Mouse (Mus musculus) ES-CJ7 (cell line): ENCODE data around the gene Anapc15.
A peak's percentile ranks its signal among the peaks of the same experiment; 100 is the strongest.

Source experiments
- DNase-seq: peaks from one replicate; pipeline ENCODE4 v3.0.0; 2011; ENCODE audit warnings: low read depth, low spot score

Anapc15 gene

DNA sequence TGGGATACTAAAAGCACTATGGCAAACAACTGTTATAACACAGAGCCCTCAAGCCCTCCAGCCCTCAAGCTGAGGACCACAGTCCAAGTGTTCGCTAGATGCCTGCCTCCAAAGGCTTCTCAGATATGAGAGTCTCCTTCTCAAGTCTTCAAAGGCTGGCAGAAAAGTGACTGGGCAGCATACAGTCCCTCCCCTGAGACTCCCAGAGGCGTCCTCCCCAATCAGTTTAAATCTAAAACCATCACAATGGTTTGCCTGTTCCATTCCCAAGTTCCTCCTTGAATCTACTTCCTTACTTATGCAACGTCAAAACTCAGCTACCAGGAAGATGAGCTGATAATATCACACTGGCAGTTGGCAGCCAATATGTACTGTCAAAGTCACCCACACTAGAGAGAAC is at the start of gene Anapc15:
Gene Anapc15 (plus strand): TSS at position 301 of the 400 bp plus-strand sequence.
- no peak for DNase-seq

DNA sequence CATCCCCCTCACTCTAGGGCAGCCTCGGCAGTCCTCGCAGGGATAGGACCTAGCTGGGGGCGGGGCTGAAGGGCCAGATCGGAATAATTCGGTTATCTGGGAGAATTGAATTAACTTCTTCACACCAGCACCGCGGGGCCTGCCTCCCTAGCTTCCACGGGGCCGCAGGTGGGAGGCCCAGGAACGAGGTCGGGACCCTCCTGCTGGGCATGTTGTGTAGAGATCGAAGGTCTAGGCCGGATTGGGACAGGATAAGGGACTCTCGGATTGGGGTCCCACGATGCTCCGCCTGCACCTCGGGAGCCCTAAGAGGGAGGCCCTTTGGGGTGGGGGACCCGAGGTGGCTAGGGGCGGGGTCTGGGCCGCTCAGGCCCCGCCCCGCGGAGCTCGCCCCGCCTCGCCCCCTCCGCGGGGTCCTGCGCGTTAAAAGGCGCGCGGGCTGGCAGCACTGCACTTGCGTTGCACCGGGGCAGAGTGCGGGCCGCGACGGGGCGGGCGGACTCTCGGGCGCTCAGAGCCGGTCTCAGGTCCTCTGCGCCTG is 45.6 kb upstream of the Anapc15 start, which contains the start of gene Phox2a:
Gene Phox2a (plus strand): TSS at position 453 of the 541 bp plus-strand sequence.
- DNase-seq: peak; percentile 34

DNA sequence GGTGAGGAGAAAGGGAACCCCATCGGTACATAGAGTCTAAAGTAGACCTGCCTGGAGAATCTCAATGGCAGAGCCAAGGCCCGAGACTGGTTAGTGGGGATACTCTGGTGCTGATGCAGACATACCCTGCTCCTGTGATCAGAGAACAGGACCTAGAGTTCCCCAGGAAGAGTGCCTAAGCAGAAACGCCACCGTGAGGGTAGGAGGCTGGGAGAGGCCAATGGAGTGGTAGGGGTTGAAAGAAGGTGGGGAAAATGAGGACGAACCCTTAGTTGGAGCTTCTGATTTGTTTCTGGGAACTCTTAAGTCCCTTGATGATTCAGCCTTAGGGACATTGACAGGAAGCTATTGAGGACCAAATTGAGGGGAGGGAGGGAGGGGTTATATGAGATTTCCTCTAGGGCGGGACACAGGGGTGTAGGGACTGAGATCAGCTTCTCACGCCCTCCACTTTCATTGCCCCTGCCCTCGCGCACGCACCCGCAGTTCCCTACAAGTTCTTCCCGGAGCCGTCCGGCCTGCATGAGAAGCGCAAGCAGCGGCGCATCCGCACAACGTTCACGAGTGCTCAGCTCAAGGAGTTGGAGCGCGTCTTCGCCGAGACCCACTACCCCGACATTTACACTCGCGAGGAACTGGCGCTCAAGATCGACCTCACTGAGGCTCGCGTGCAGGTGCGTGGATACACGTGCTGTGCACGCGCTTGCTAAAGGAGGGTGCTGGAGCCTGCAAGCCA is 43.1 kb upstream of the Anapc15 start:
- peak; percentile 53 for DNase-seq

DNA sequence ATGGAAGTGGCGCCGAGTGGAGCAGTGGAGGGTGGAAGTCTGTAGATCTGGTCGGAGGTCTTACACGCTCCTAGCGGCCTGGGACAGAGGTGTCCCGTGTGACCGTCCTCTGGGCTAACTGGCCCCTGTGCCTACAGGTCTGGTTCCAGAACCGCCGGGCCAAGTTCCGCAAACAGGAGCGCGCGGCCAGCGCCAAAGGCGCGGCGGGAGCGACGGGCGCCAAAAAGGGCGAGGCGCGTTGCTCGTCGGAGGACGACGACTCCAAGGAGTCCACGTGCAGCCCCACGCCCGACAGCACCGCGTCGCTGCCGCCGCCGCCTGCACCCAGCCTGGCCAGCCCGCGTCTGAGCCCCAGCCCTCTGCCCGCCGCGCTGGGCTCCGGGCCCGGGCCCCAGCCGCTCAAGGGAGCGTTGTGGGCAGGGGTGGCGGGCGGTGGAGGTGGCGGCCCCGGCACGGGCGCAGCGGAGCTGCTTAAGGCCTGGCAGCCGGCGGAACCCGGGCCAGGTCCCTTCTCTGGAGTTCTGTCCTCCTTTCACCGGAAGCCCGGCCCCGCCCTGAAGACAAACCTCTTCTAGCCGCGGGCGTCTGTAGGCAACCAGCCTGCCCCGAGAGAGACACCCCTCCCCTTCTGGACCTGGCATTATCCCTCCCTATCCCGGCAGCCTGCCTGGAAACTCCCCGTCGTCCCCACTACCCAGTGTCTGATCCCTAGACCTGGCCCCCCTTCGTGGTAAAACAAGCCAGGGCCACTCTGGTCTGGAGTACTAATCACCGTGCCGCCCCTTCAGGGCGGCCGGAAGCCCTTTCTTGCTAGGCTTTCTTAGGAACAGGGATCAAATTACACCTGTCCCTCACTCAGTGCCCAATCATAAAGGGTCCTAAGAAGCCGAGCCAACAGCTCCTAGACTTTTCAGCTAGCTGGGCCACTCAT is 41.7 kb upstream of the Anapc15 start:
- peak; percentile 79 for DNase-seq

DNA sequence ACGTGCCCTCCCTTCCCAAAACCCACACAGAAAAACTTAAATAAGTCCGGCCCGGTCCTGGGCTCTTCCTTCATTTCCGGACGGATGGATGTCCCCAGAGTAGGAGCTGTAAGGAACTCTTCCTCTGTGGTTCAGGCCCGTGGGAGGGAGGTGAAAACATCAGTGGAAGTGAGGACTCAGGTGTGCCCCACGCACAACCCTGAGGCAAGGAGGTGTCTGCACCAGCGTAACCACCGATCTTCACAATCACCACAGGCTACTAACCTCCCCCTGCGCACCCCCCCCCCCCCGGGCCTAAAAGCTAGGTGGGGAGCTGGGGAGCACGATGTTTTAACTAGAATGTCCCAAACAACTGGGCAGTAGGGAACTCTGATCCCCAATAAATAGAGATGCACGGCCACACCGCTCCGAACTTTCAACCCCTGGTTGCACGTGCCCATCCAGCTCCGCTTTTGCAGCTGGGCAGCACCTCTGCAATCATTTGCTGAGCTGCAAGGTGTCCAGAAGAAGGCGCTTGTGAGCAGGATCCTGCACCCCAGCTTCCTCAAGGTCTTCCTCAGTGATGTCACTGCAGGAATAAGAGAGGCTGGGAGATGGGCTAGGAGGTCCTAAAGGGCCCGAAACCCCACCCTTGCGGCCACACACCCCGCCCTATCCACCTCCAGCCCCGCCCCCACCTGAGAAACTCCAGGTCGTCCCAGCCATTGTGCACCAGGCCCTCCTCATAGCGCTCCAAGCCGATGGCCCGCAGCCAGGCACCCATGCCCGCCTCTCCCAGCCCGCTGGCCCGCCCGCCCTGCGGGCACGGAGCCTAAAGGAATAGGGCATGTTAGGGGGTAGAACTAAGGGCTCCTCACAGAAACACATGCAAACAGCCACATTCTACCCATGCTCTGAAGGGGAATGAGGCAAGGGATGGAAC is 40.4 kb upstream of the Anapc15 start:
- DNase-seq: peak; percentile 93

DNA sequence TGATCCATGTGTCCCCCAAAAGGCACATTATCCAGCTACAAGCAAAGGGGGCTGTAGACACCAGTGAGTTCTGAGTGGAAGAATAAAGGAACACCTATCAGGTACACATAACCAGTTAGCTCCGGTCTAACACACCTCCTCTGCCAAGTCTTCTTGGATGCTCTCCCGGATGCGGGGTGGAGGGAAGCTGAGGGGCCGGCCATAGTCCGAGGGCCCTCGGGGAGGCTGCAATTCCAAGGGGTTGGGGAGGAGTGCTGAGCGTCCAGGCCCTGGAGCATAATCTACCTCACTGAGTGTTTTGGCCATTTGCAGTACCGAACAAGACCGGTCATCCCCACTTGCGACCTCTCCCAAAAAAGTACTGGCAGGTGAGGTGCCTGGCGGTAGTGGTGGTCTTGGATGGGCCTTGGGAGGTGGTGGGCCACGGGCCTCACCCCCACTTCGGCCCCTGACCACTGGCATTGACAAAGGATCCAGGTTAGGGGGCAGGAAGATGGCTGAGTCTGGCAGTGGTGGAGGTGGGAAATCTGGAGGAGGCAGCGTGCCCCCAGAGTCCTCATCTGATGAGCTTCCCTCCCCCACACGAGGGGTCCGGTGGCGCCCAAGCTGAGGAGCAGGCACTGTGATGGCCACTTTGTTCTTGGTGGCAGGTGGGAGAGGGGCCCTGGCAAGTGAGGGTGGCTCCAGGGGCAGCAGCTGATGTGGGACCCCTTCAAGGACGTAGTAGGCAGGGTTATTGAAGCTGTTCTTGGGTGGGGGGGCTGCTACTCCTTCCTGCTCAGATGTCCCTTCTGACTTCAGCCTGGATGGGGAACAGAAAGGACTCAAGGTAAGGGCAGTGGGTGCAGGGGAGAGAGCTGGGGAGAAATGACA is 39.5 kb upstream of the Anapc15 start:
- DNase-seq: no peak

DNA sequence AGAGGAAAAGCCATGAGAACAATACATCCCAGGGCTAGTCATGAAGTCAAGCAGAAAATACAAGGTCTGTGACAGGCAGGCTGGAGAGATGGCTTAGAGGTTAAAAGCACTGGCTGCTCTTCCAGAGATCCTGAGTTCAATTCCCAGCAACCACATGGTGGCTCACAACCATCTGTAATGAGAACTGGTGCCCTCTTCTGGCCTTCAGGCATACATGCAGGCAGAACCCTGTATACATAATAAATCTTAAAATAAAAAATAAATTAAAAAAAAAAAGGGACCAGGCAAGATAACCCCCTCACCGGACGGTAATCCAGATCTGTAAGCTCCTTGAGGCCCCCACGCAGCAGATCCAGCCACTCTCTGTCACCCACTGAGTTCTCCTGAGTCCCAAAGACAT is 33.1 kb upstream of the Anapc15 start:
- no peak for DNase-seq

DNA sequence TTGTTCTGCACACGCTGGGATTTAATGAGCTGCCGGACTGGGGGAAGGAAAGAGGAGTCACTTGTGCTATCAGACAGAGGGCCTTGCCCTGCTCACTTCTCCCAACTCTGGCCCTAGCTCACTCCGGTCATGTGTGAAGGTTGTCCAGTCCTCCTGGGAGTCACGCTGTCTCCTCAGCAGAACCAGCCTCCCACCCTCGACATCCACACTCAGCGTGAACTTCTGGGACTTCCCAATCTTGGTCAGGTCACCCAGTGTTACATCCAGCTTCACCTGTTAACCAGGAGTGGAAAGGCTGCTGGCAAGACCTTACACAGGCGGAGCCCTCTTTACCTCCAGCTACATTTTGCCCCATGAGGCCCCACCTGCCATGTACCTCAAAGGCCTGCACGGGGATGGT is 32.1 kb upstream of the Anapc15 start:
- no peak for DNase-seq

DNA sequence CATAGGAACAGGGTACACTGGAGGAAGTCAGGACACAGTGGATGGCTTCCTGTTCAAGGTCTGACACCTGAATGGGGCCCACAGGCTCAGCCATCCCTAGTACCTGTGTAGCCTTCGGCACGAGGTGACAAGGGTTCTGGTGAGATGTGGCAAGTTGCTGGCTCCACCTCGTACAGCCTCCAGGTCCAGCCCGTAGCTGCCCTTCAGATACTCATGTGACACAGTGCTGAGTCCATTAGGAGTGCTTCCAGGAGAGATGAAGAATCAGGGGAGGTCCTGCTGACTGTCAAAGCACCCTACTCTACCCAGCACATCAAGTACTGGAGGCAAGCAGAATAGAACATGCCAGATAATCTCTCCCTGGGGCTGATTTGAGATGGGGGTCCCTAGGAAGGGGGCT is 31.1 kb upstream of the Anapc15 start:
- no peak for DNase-seq

DNA sequence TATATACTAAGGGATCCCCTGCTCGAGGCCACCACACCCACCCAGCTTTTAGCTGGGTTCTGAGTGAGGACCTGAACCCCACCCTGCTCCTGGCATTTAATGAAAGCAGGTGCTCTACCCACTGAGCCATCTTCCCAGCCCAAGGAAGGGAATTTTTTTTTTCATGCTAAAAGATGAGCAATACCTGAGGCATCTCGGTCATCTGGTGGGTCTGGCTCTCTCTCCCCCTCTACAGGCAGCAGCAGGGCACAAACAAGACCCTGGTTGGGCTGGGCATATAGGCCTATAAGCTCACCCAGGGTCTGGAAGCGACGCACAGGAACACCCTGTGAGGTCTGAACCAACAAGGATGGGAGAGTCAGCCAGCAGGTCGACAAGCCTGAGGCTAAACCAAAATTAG is 30.2 kb upstream of the Anapc15 start:
- peak; percentile 67 for DNase-seq

DNA sequence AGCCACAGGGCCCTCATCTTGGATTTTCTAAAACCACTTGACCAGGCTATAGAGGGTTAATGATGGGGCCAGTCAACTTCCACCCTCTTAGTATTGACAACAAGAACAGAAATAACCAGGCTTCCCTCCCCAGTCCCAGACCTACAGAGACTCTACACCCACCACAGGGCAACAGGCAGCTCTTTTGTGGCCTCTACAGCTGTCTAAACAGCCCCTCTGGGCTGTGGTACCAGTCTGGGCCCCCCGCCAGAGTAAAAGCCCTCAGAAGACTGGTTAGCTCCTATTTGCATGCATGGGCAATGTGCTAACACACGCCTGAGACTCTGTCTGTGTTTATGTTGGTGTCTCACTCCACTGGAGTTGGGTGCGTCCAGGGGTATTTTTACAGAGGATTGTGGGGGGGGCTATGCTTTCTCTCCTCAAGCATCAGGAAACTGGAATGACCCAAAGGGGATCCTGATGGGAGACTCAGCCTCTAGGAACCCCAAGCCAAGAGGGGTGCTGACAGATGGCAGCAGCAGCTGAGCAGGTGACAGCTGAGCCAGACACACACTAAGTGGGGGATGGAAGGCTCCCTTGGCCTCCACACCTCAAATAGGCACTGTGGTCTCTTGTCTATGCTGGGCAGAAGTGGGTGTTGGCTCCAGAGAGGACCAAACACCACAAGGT is 29.5 kb upstream of the Anapc15 start:
- DNase-seq: no peak

DNA sequence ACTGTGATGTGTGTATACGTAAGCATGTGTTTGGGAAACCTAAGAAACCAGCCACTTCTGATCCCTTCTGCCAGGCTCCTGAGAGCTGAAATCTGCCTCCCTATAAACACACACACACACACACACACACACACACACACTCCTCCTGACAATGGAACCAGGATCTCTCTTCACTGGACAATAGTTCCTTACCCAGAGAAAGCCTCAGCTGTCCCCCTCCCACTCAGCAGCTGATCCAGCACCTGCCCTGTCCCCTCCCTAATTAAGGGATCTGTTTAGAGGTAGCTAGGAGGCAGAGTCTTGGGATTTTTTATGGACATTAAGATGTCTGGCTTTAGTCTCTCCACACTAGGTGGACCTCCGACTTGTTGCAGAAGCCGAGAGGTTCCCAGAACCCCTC is 28.6 kb upstream of the Anapc15 start:
- DNase-seq: no peak

DNA sequence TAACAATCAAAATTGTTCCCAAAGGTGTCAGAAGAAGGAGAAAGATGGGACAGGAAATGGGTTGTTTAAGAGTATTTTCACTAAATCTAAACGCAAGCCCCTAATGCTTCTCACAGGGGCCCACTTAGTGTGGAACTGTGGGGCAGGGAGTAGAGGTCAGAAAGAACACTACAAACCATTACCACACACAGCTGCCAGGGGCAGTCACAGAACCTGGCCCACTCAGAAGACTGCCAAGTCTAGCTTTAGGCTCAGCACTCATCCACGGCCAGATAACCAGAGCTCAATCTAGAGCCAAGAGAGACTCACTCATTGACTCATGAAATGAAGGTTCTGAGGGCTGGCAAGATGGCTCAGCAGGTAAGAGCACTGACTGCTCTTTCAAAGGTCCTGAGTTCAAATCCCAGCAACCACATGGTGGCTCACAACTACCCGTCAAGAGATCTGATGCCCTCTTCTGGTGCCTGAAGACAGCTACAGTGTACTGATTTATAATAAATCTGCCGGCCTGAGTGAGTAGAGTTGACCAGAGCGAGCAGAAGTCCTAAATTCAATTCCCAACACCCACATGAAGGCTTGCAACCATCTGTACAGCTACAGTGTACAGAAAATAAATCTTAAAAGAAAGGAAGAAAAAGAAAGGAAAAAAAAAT is 27.9 kb upstream of the Anapc15 start:
- no peak for DNase-seq

DNA sequence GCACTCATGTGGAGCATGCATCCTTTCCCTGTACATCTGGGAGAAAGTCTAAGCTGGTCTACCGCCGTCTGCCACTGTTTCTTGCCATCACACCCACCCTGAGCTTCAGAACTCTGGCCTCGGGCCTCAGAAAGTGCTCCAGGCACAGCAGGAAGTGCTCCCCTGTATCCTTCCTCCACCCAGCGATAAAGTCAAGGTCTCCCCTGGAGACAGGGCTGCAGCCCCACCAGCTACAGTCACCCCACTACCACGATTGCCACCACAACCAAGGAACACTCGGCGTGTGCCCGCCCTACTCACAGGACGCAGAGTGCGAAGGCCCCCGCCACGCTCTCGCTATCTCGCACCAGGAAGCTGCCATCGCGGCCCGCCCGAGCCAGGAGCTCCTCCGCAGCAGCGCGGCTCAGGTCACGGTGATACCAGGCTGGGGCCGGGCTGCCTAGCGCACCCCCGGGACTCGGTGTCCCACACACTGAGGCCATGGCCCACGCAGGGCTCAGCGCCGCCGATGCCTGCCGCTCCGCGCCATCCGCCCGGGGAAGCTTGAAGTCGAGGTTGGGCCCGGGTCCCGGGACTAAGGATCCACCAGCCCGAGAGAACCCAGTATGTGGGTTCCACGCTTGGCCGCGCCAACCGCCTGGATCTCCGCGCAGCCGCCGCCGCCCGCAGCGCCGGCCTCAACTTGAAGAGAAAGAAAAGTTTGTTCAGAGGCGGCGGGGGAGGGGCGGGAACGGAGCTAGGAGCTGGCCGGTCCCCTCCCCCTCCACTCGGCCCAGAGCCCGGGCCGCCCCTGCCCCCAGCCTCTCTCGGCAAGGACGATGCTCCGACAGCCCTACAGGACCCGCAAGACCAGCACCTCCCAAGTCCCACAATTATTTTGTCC is 27.0 kb upstream of the Anapc15 start:
- DNase-seq: peak; percentile 51

DNA sequence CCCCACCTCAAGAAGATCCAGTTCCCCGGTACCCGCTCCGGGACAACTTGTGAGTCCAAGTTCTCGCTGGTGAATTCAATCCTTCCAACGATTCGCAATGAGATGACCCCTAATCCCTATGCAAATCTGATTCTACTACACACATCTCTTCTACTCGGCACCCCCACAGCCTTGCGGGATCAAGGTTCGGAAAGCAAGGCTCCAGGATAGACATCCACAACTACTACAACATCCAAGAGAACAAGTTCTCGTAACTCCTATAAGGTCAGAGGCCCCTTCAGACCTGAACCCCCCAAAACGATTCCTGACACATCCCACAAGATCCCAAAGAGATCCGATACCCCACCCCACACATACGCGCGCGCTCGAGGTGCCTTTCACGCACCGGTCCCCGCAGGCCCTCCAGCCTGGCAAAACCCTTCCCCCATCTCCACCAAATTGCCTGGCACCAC is 26.3 kb upstream of the Anapc15 start:
- peak; percentile 27 for DNase-seq

DNA sequence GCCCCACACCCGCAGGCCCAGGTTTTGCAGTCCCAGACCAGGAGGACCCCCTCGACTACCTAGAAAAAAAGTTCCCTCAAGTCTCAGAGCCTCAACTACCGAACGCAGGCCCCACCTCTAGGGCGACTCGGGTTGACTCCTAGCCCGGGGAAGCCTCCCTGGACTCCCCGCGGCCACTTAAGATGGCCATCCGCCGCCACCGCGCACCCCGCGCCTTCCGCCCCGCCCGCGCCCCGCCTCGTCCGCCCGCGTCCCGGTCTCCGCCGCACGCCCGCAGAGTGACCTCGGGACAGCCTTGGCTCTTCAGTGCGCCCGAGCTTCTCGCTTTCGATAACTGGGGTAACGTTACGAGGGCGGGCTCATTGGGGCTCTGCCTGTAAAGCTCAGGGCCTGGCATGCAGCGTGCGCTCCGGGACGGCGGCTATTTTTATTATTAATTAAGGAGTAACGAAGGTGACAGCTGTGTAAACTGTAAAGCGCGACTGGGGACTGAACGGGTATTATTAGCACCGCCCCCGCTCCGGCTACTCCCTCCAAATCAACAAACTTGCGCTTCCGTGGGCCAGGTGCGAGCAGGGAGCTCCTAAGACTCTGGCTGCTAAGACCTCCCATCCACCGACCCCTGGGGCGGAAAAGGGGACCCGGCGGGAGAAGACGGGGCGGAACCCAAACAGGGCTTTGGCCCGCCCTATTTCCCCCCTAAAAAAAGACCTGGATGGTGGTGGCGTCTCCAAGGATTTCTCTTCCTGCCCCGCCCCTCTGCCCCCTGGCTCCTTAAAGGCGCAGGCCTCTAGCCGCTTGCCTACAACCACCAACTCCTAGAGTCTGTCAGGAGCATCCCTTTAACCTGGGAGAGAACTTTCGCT is 25.7 kb upstream of the Anapc15 start, which contains the start of gene Inppl1:
Gene Inppl1 (minus strand): TSS at position 624 of the 866 bp plus-strand sequence.
- DNase-seq: peak; percentile 97

DNA sequence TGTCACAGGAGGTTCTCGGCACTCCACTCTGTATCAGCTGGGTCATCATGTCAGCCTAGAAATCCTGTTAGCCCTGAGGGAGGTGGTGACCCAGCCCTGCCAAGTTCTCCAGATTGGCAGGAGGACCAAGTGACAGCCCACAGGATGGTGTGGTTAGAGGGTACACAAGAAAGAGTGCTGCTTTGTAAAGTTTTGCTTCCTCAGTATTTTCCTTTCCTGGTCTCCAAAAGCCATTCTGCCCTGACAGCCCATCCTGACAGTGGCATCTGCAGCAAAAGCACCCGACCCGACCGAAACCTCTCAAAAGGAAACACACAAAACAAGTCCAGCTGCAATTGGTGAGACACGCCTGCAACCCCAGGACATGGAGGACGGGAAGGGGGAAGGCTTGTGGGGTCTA is 19.3 kb upstream of the Anapc15 start:
- DNase-seq: no peak
